ENCODE assay signal across 22 mouse cellular contexts in the genomic region with DNA sequence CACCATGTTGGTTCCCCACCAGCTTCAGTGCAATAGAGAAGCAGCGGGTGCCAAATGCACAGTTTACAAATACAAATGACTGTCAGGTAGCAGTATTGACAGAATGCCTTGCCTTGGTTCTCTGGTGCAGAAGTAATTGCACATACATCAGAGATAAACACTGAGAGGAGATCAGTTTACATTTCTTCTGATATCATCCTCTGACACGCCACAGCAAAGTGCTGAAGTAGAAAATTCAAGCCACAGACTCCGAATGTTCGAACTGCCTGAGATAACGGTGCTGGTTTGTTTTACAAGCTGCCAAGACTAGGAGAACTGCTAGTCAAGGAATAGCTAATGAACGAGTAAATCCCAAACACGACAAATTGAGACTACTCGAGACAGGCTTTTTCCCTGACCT.
DNase-seq lines count a peak whose midpoint lies in the region; ATAC-seq and TF ChIP-seq lines count a peak whose summit lies in the region.
"Had no signal": no experiment of that assay in that cellular context is flagged by ENCODE, and none has a peak within 500 bp of the region (broad histone marks: within the 10 kb centered on the region; RNA-seq: fewer than 3 reads in every experiment).

No protein-coding gene starts in this region.

- no peak for TF ChIP-seq POLR2A in MEL (IDR thresholded peaks at IDR 0.05; ENCODE audit: control insufficient read depth in 1 of 2, insufficient read depth in 1 of 2, low read depth in 1 of 2, low read length in 2 of 2, poor library complexity in 1 of 2)

- H3K9me3 ChIP-seq in G1E (replicated peaks) (no peaks in the 10 kb centered on the region), MEL (replicated peaks; ENCODE audit: insufficient read depth, low read length) (no peaks in the 10 kb centered on the region)
- no peaks in the 10 kb centered on the region for H3K9me3 ChIP-seq in hindbrain, postnatal 0 days (ENCODE audit: low read length)
- no peaks in the 10 kb centered on the region for H3K9me3 ChIP-seq in liver, embryonic 11.5 days (ENCODE audit: control insufficient read depth, low read length)
- H3K9me3 ChIP-seq: embryonic facial prominence, embryonic 13.5 days; embryonic facial prominence, embryonic 15.5 days; forebrain, embryonic 10.5 days; forebrain, embryonic 12.5 days; forebrain, embryonic 15.5 days had no signal

- H3K36me3 ChIP-seq in G1E (replicated peaks) (peaks cover 44% of the 10 kb centered on the region), MEL (ENCODE audit: control insufficient read depth in 1 of 2, insufficient read depth in 2 of 2, low read length in 2 of 2) (peaks cover 0 to 2% of the 10 kb centered on the region in 2 experiments; a peak in 3 of 4 replicates)
- peaks cover 9% of the 10 kb centered on the region; the same call in 1 of the 2 replicates for H3K36me3 ChIP-seq in hindbrain, postnatal 0 days (ENCODE audit: insufficient read depth, low read length)
- peaks cover 2% of the 10 kb centered on the region; the same call in 1 of the 2 replicates for H3K36me3 ChIP-seq in liver, embryonic 11.5 days (ENCODE audit: control insufficient read depth, insufficient read depth, low read length)

- no peak overlapping the region for H3K9ac ChIP-seq in MEL (ENCODE audit: control insufficient read depth, low read depth, low read length, poor library complexity, severe bottlenecking)
- H3K9ac ChIP-seq in hindbrain, postnatal 0 days (replicated peaks; ENCODE audit: low read length), result no peak overlapping the region
- no peak overlapping the region for H3K9ac ChIP-seq in liver, embryonic 11.5 days (ENCODE audit: low read depth, low read length)
- H3K9ac ChIP-seq: embryonic facial prominence, embryonic 13.5 days; embryonic facial prominence, embryonic 15.5 days; forebrain, embryonic 12.5 days; forebrain, embryonic 15.5 days; forebrain, postnatal 0 days had no signal

- no peak overlapping the region for H3K27ac ChIP-seq in MEL (ENCODE audit: control insufficient read depth, low read depth, low read length)
- H3K27ac ChIP-seq in hindbrain, postnatal 0 days, result no peak overlapping the region
- H3K27ac ChIP-seq in liver, embryonic 11.5 days (ENCODE audit: low read depth, low read length), result no peak overlapping the region
- H3K27ac ChIP-seq: embryonic facial prominence, embryonic 13.5 days; embryonic facial prominence, embryonic 15.5 days; forebrain, embryonic 10.5 days; forebrain, embryonic 12.5 days; forebrain, embryonic 15.5 days had no signal

- no peaks in the 10 kb centered on the region for H3K27me3 ChIP-seq in G1E (ENCODE audit: insufficient read depth, low read length)
- H3K27me3 ChIP-seq in MEL (ENCODE audit: control insufficient read depth in 1 of 2, insufficient read depth in 2 of 2, low read length in 2 of 2), result no peaks in the 10 kb centered on the region
- no peaks in the 10 kb centered on the region for H3K27me3 ChIP-seq in hindbrain, postnatal 0 days (ENCODE audit: insufficient read depth, low read length)
- no peaks in the 10 kb centered on the region for H3K27me3 ChIP-seq in liver, embryonic 11.5 days (replicated peaks; ENCODE audit: control insufficient read depth, insufficient read depth, low read length)
- H3K27me3 ChIP-seq: embryonic facial prominence, embryonic 13.5 days; embryonic facial prominence, embryonic 15.5 days; forebrain, embryonic 12.5 days; forebrain, embryonic 15.5 days had no signal

- H3K4me3 ChIP-seq in G1E (ENCODE audit: low read depth, low read length) (peak overlapping the region; percentile 53; the same call in 1 of the 2 replicates), MEL (ENCODE audit: control insufficient read depth in 1 of 2, insufficient read depth in 1 of 2, low read depth in 2 of 2, low read length in 2 of 2) (no peak overlapping the region)
- H3K4me3 ChIP-seq in hindbrain, postnatal 0 days (ENCODE audit: low read length), result no peak overlapping the region
- no peak overlapping the region for H3K4me3 ChIP-seq in liver, embryonic 11.5 days (ENCODE audit: low read depth, low read length)
- H3K4me3 ChIP-seq: embryonic facial prominence, embryonic 13.5 days; embryonic facial prominence, embryonic 15.5 days; erythroblast, embryonic 14.5 days; forebrain, embryonic 10.5 days; forebrain, embryonic 12.5 days; forebrain, embryonic 15.5 days had no signal

- peak; percentile 33 to 43; a peak in 2 of 4 replicates for TF ChIP-seq EP300 in MEL (IDR thresholded peaks at IDR 0.05; ENCODE audit: low read depth in 1 of 2, low read length in 2 of 2)

- TF ChIP-seq CTCF in G1E (IDR thresholded peaks at IDR 0.05; ENCODE audit: low read depth, low read length), result no peak
- no peak for TF ChIP-seq CTCF in MEL (IDR thresholded peaks at IDR 0.05 in 2 of 3, conservative IDR thresholded peaks at IDR 0.05 in 1 of 3; ENCODE audit: control insufficient read depth in 1 of 3, insufficient read depth in 1 of 3, low read depth in 2 of 3, low read length in 3 of 3, poor library complexity in 1 of 3, severe bottlenecking in 1 of 3)
- no peak for TF ChIP-seq CTCF in hindbrain, postnatal 0 days (IDR thresholded peaks at IDR 0.05; ENCODE audit: low read depth)

- 84% methylated on average over 8 of the region's 8 CpGs for WGBS in hindbrain, postnatal 0 days
- 75% methylated on average over 8 of the region's 8 CpGs for WGBS in liver, embryonic 11.5 days

- DNase-seq in G1E (ENCODE audit: low spot score) (peak; percentile 5), MEL (ENCODE audit: low read depth, low spot score) (peak; percentile 43)
- DNase-seq in hindbrain, postnatal 0 days (ENCODE audit: low spot score), result no peak
- no peak for DNase-seq in liver, embryonic 11.5 days (ENCODE audit: low spot score)
- DNase-seq: adrenal gland, adult 2 months; adrenal gland, postnatal 10 days; adrenal gland, postnatal 25 days; cerebellum, adult 11 months; cerebellum, adult 18-20 months; cerebellum, adult 8-10 months; cerebellum, adult 9-11 months; cerebellum, postnatal 14 days; cerebellum, postnatal 36 days; embryo, embryonic 11 days; forebrain, postnatal 0 days had no signal

- H3K4me1 ChIP-seq in G1E (ENCODE audit: insufficient read depth, low read depth, low read length), result peaks cover 26% of the 10 kb centered on the region
- no peaks in the 10 kb centered on the region; a peak in 1 of 4 replicates for H3K4me1 ChIP-seq in MEL (ENCODE audit: control insufficient read depth in 1 of 2, insufficient read depth in 2 of 2, low read length in 2 of 2)
- H3K4me1 ChIP-seq in hindbrain, postnatal 0 days (ENCODE audit: insufficient read depth, low read length), result no peaks in the 10 kb centered on the region
- H3K4me1 ChIP-seq in liver, embryonic 11.5 days (replicated peaks; ENCODE audit: control insufficient read depth, insufficient read depth, low read length), result no peaks in the 10 kb centered on the region
- H3K4me1 ChIP-seq: embryonic facial prominence, embryonic 13.5 days; embryonic facial prominence, embryonic 15.5 days; forebrain, embryonic 10.5 days; forebrain, embryonic 12.5 days; forebrain, embryonic 15.5 days had no signal

- TF ChIP-seq RAD21 in MEL (IDR thresholded peaks at IDR 0.05; ENCODE audit: low read depth, low read length), result no peak

- ATAC-seq in G1E (ENCODE audit: extremely low read depth, insufficient number of reproducible peaks, low FRiP score, poor library complexity, severe bottlenecking), result peak; percentile 73
- 0 out of 2 replicates have a peak, but pooled peaks have one; percentile 36 for ATAC-seq in megakaryocyte-erythroid progenitor cell, adult 5-6 weeks (replicated peaks; ENCODE audit: low FRiP score, low TSS enrichment, poor library complexity, severe bottlenecking)
- no peak for ATAC-seq in hindbrain, postnatal 0 days
- no peak for ATAC-seq in liver, embryonic 11.5 days (replicated peaks; ENCODE audit: low FRiP score)
- ATAC-seq: forebrain, embryonic 15.5 days; forebrain, postnatal 0 days had no signal

- H3K4me2 ChIP-seq in hindbrain, postnatal 0 days (ENCODE audit: low read depth, low read length), result no peak overlapping the region
- H3K4me2 ChIP-seq in liver, embryonic 11.5 days, result no peak overlapping the region
- H3K4me2 ChIP-seq: embryonic facial prominence, embryonic 13.5 days; embryonic facial prominence, embryonic 15.5 days; forebrain, embryonic 12.5 days; forebrain, embryonic 15.5 days had no signal

- no peaks in the 10 kb centered on the region for H3K79me2 ChIP-seq in MEL (ENCODE audit: control insufficient read depth, insufficient read depth, low read length, poor library complexity)

TF ChIP-seq in MEL, 35 proteins besides CTCF, POLR2A, EP300 and RAD21:
- TF ChIP-seq RCOR1 (IDR thresholded peaks at IDR 0.05; ENCODE audit: low read depth, low read length) (0 out of 2 replicates have a peak, but pooled peaks have one; percentile 24), HCFC1 (IDR thresholded peaks at IDR 0.05; ENCODE audit: low read depth, low read length) (no peak), MAX (IDR thresholded peaks at IDR 0.05; ENCODE audit: low read length) (no peak), ZKSCAN1 (IDR thresholded peaks at IDR 0.05; ENCODE audit: low read depth, low read length) (no peak), CHD2 (IDR thresholded peaks at IDR 0.05; ENCODE audit: low read length) (no peak), ELF1 (IDR thresholded peaks at IDR 0.05; ENCODE audit: low read depth, low read length) (no peak), MYC (IDR thresholded peaks at IDR 0.05; ENCODE audit: low read depth, low read length) (no peak), ETS1 (IDR thresholded peaks at IDR 0.05; ENCODE audit: low read depth, low read length) (peak; percentile 31; the same call in 1 of the 2 replicates), USF1 (IDR thresholded peaks at IDR 0.05; ENCODE audit: low read depth, low read length) (no peak), POLR2AphosphoS2 (IDR thresholded peaks at IDR 0.05; ENCODE audit: low read length) (no peak), GATA1 (IDR thresholded peaks at IDR 0.05; ENCODE audit: low read depth, low read length) (peak; percentile 38; the same call in 1 of the 2 replicates), TCF12 (IDR thresholded peaks at IDR 0.05; ENCODE audit: low read depth, low read length) (0 out of 2 replicates have a peak, but pooled peaks have one; percentile 15)
TF ChIP-seq in MEL: peak in this region for 4.

Comparison
In these comparisons a context has a peak if more than half of its experiments do, and no peak if none do; other contexts are left out.
1. ATAC-seq: peak in G1E (single experiment) and megakaryocyte-erythroid progenitor cell, adult 5-6 weeks (single experiment); none in hindbrain, postnatal 0 days (single experiment) and liver, embryonic 11.5 days (single experiment).
2. DNase-seq: peak in G1E (single experiment) and MEL (single experiment); none in hindbrain, postnatal 0 days (single experiment) and liver, embryonic 11.5 days (single experiment).